Mouse (Mus musculus) intestine, embryonic 15.5 days (tissue): ENCODE measurements around the gene Pbx2. TPM values are rescaled to one million over a fixed set of nuclear protein-coding genes. Genes with fewer than 3 reads are reported as not detected.

Experiments used
- ATAC-seq: fragments of 200-750 bp; cut with Nextera tagmentation; 2 replicates; pipeline ENCODE4 v1.8.0; 2017; ENCODE audit warnings: moderate TSS enrichment, moderate library complexity
- H3K27ac ChIP-seq: fragments of 300-500 bp; sonication (generic); 2 replicates; pipeline ENCODE4 v1.5.1; 2015; ENCODE audit warnings: mild to moderate bottlenecking, inconsistent platforms
- H3K27me3 ChIP-seq: fragments of 300-500 bp; sonication (generic); replicated peaks from 2 replicates; pipeline ENCODE4 v1.6.1; 2015; ENCODE audit warnings: inconsistent platforms
- H3K36me3 ChIP-seq: fragments of 300-500 bp; sonication (generic); 2 replicates; pipeline ENCODE4 v1.6.1; 2015; ENCODE audit warnings: inconsistent platforms
- H3K4me1 ChIP-seq: fragments of 300-500 bp; sonication (generic); replicated peaks from 2 replicates; pipeline ENCODE4 v1.6.1; 2015; ENCODE audit warnings: inconsistent platforms
- H3K4me2 ChIP-seq: fragments of 300-500 bp; sonication (generic); replicated peaks from 2 replicates; pipeline ENCODE4 v1.6.1; 2015; ENCODE audit warnings: mild to moderate bottlenecking, inconsistent platforms
- H3K4me3 ChIP-seq: fragments of 300-500 bp; sonication (generic); replicated peaks from 2 replicates; pipeline ENCODE4 v1.5.1; 2015; ENCODE audit warnings: inconsistent platforms
- H3K9ac ChIP-seq: fragments of 300-500 bp; sonication (generic); 2 replicates; pipeline ENCODE4 v1.6.1; 2015; ENCODE audit warnings: inconsistent platforms
- H3K9me3 ChIP-seq: fragments of 300-500 bp; sonication (generic); 2 replicates; pipeline ENCODE4 v1.6.1; 2016; ENCODE audit warnings: inconsistent platforms
- WGBS: fragments of 180-500 bp; shearing (Covaris S2); methylation state at CpG from one replicate; pipeline ENCODE4 v1.1.7; 2015; 5-methylcytosine and 5-hydroxymethylcytosine counted together
- polyA plus RNA-seq: library from polyadenylated mRNA; unstranded; fragments of >200 nt; fragmentation: Nextera tagmentation; extraction: Ambion mirVana; gene quantifications from 2 replicates; pipeline ENCODE4 v1.2.1, GENCODE M21; 2015

The Pbx2 gene
- polyA plus RNA-seq, 1 experiment from 2014 or later, result 8.8 TPM

- Histone ChIP-seq H3K4me2 (no peak overlapping the region), H3K4me1 (peaks cover 22% of the 10 kb centered on the region; the same call in 1 of the 2 replicates), H3K9me3 (no peaks in the 10 kb centered on the region), H3K4me3 (no peak overlapping the region), H3K27ac (peak overlapping the region; percentile 49), H3K36me3 (0 out of 2 replicates have a peak, but pooled peaks cover 5% of the 10 kb centered on the region), H3K9ac (0 out of 2 replicates have a peak overlapping the region, but pooled peaks have one; percentile 8), H3K27me3 (no peaks in the 10 kb centered on the region)
- peak; percentile 13; the same call in 1 of the 2 replicates for ATAC-seq
- whole genome bisulfite sequencing, result 22% methylated on average over 11 of the region's 11 CpGs
Observed at GRCm38 (mm10) chr17:34640778-34641601, 49.9 kb downstream of the Pbx2 start.

- Histone ChIP-seq H3K27ac (no peak overlapping the region), H3K4me2 (no peak overlapping the region), H3K9ac (no peak overlapping the region), H3K27me3 (no peaks in the 10 kb centered on the region), H3K4me3 (no peak overlapping the region), H3K4me1 (peaks cover 23% of the 10 kb centered on the region; the same call in 1 of the 2 replicates), H3K9me3 (no peaks in the 10 kb centered on the region), H3K36me3 (0 out of 2 replicates have a peak, but pooled peaks cover 5% of the 10 kb centered on the region)
- 69% methylated on average over 3 of the region's 3 CpGs for WGBS
- ATAC-seq, result no peak
Observed at GRCm38 (mm10) chr17:34641945-34642344, 50.9 kb downstream of the Pbx2 start.

- Histone ChIP-seq H3K9me3 (no peaks in the 10 kb centered on the region), H3K4me1 (peaks cover 32% of the 10 kb centered on the region), H3K27ac (no peak overlapping the region), H3K9ac (no peak overlapping the region), H3K36me3 (0 out of 2 replicates have a peak, but pooled peaks cover 5% of the 10 kb centered on the region), H3K4me3 (no peak overlapping the region), H3K4me2 (no peak overlapping the region), H3K27me3 (no peaks in the 10 kb centered on the region)
- no peak for ATAC-seq
- 88% methylated on average over 4 of the region's 4 CpGs for WGBS
Observed at GRCm38 (mm10) chr17:34643379-34643778, 52.3 kb downstream of the Pbx2 start.

DNA sequence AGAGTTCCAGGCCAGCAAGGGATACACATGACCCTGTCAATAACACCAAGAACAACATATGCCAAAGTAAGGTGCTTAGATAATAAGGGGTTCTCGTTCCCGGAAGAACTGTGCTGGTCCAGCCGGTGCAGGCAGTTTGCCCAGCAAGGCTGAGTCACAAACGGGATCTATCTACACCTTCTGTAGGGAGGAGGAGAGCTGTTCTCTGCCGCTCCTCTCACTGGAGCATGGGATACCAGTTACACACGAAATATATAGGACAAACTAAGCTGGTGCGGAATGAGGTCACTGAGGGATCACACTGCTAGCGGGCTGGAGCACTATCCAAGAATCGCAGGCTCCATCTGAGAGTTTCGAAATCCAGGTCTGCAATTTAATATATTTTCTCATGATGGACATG lies 52.9 kb downstream of the Pbx2 start:
- WGBS, result 76% methylated on average over 10 of the region's 10 CpGs

DNA sequence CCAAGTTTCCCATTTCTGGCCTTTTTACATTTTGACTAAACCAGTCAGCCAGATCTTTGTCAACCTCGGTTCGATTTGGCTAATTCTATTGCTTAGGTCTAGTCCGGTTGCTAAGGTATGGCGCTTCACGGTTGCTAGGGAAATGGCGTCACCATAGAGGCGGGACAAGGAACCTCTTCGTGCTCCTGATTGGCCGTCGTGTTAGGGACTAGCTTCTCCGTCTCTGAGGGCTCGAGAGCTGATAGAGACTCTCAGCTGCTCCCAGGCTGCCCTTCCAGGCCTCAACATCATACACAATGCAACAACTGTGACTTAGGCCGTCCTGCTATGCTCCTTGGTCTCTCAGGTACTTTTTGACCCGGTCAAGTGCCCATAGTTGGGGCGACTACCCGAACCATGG lies 53.5 kb downstream of the Pbx2 start, which contains the start of gene Fkbpl:
Gene Fkbpl, plus strand, starts transcription at position 157 of the 400 bp plus-strand sequence.
- no peaks in the 10 kb centered on the region for H3K27me3 ChIP-seq
- peaks cover 5% of the 10 kb centered on the region; the same call in 1 of the 2 replicates for H3K36me3 ChIP-seq
- peak within 1 kb of the TSS; percentile 68 for H3K4me2 ChIP-seq
- peaks cover 32% of the 10 kb centered on the region for H3K4me1 ChIP-seq
- under 1% methylated on average over 16 of the region's 16 CpGs for WGBS
- peak within 1 kb of the TSS; percentile 68 for H3K9ac ChIP-seq
- peak within 1 kb of the TSS; percentile 66; the same call in 1 of the 2 replicates for H3K27ac ChIP-seq
- ATAC-seq, result peak; percentile 80
- no peaks in the 10 kb centered on the region for H3K9me3 ChIP-seq
- peak within 1 kb of the TSS; percentile 55 for H3K4me3 ChIP-seq

More for the DNA sequence above, 52.9 kb downstream of the Pbx2 start:
- Histone ChIP-seq H3K9ac (no peak overlapping the region), H3K4me3 (no peak overlapping the region), H3K4me2 (no peak overlapping the region), H3K36me3 (0 out of 2 replicates have a peak, but pooled peaks cover 5% of the 10 kb centered on the region), H3K4me1 (peaks cover 32% of the 10 kb centered on the region), H3K27me3 (no peaks in the 10 kb centered on the region), H3K9me3 (no peaks in the 10 kb centered on the region), H3K27ac (no peak overlapping the region)
- ATAC-seq, result no peak

- H3K9ac ChIP-seq, result peak overlapping the region; percentile 68
- peaks cover 7% of the 10 kb centered on the region for H3K36me3 ChIP-seq
- no peaks in the 10 kb centered on the region for H3K27me3 ChIP-seq
- no peaks in the 10 kb centered on the region for H3K9me3 ChIP-seq
- H3K4me2 ChIP-seq, result peak overlapping the region; percentile 68
- H3K4me3 ChIP-seq, result peak overlapping the region; percentile 55
- 0 out of 2 replicates have a peak overlapping the region, but pooled peaks have one; percentile 66 for H3K27ac ChIP-seq
- WGBS, result 40% methylated on average over 10 of the region's 10 CpGs
- no peak for ATAC-seq
- H3K4me1 ChIP-seq, result peaks cover 32% of the 10 kb centered on the region
Observed at GRCm38 (mm10) chr17:34645256-34645829, 54.3 kb downstream of the Pbx2 start.

DNA sequence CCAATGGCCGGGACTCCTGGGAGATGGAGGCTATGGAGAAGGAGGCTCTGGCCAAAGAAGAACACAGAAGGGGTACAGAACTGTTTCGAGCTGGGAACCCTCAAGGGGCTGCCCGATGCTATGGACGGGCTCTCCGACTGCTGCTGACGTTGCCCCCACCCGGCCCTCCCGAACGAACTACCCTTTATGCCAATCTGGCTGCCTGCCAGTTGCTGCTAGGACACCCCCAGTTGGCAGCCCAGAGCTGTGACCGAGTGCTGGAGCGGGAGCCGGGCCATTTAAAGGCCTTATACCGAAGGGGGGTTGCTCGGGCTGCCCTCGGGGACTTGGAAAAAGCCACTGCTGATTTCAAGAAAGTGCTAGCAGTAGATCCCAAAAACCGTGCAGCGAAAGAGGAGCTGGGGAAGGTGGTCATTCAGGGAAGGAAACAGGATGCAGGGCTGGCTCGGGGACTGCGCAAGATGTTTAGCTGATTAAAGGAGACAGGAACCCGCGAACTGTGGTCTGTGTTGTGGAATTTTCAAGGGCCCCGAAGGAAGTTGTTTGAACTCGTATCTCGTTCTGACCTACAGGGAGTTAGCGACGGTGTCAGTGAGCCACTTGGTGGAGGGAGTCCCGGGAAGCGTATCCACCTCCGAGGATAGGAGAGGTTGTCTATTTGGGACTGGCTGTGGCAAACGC lies 54.9 kb downstream of the Pbx2 start:
- 91% methylated on average over 30 of the region's 30 CpGs for WGBS
- Histone ChIP-seq H3K4me2 (peak overlapping the region; percentile 68), H3K27ac (no peak overlapping the region), H3K9me3 (no peaks in the 10 kb centered on the region), H3K27me3 (no peaks in the 10 kb centered on the region), H3K9ac (no peak overlapping the region), H3K4me1 (peaks cover 28% of the 10 kb centered on the region), H3K4me3 (no peak overlapping the region), H3K36me3 (peaks cover 7% of the 10 kb centered on the region)
- no peak for ATAC-seq

Other genes starting within 250 kb of the Pbx2 start
- 3.7 and 5.0 TPM in 2 replicates for gene Btnl2, start 236.4 kb upstream of the Pbx2 start, polyA plus RNA-seq
- 9.4 and 14.7 TPM in 2 replicates for gene Btnl1, start 214.1 kb upstream of the Pbx2 start, polyA plus RNA-seq
- gene BC051142, start 192.4 kb upstream of the Pbx2 start, polyA plus RNA-seq, result 0.34 and 0.59 TPM in 2 replicates
- 12.7 and 13.6 TPM in 2 replicates for gene Btnl4, start 113.9 kb upstream of the Pbx2 start, polyA plus RNA-seq
- gene Btnl6, start 73.9 kb upstream of the Pbx2 start, polyA plus RNA-seq, result 13.1 and 15.2 TPM in 2 replicates
- 2.9 and 5.8 TPM in 2 replicates for gene Notch4, start 27.0 kb upstream of the Pbx2 start, polyA plus RNA-seq
- 10.1 TPM in 2 replicates for gene Gpsm3, start 1.5 kb upstream of the Pbx2 start, polyA plus RNA-seq
- gene Ager, start 6.6 kb downstream of the Pbx2 start, polyA plus RNA-seq, result 2.7 and 3.0 TPM in 2 replicates
- gene Rnf5, start 12.4 kb downstream of the Pbx2 start, polyA plus RNA-seq, result 165 and 174 TPM in 2 replicates
- 51.2 and 60.8 TPM in 2 replicates for gene Agpat1, start 13.0 kb downstream of the Pbx2 start, polyA plus RNA-seq
- 3.0 and 3.4 TPM in 2 replicates for gene Egfl8, start 24.7 kb downstream of the Pbx2 start, polyA plus RNA-seq
- gene Ppt2, start 37.2 kb downstream of the Pbx2 start, polyA plus RNA-seq, result 27.8 and 29.6 TPM in 2 replicates
- 0.40 and 0.49 TPM in 2 replicates for gene Prrt1, start 38.3 kb downstream of the Pbx2 start, polyA plus RNA-seq
- 12.1 and 13.7 TPM in 2 replicates for gene Fkbpl, start 53.5 kb downstream of the Pbx2 start, polyA plus RNA-seq
- 67.5 and 68.2 TPM in 2 replicates for gene Atf6b, start 55.9 kb downstream of the Pbx2 start, polyA plus RNA-seq
- gene Tnxb, start 79.3 kb downstream of the Pbx2 start, polyA plus RNA-seq, result 1.1 and 1.3 TPM in 2 replicates
- 0.33 and 1.4 TPM in 2 replicates for gene C4b, start 152.6 kb downstream of the Pbx2 start, polyA plus RNA-seq
- 0.38 and 18.1 TPM in 2 replicates for gene Cyp21a1, start 213.3 kb downstream of the Pbx2 start, polyA plus RNA-seq
- gene Stk19, start 245.7 kb downstream of the Pbx2 start, polyA plus RNA-seq, result 25.1 and 30.3 TPM in 2 replicates
- gene Dxo, start 245.8 kb downstream of the Pbx2 start, polyA plus RNA-seq, result 51.8 and 58.6 TPM in 2 replicates